Mouse (Mus musculus) urinary bladder, adult 18-20 months (tissue): ENCODE results near the gene Rpl41.

ENCODE experiments used
- DNase-seq, 2 experiments: peaks; one replicate each; pipeline ENCODE4 v3.0.0; 2022; ENCODE audit warnings: low spot score in 2 of 2, mixed read lengths in 2 of 2

Gene Rpl41

DNA sequence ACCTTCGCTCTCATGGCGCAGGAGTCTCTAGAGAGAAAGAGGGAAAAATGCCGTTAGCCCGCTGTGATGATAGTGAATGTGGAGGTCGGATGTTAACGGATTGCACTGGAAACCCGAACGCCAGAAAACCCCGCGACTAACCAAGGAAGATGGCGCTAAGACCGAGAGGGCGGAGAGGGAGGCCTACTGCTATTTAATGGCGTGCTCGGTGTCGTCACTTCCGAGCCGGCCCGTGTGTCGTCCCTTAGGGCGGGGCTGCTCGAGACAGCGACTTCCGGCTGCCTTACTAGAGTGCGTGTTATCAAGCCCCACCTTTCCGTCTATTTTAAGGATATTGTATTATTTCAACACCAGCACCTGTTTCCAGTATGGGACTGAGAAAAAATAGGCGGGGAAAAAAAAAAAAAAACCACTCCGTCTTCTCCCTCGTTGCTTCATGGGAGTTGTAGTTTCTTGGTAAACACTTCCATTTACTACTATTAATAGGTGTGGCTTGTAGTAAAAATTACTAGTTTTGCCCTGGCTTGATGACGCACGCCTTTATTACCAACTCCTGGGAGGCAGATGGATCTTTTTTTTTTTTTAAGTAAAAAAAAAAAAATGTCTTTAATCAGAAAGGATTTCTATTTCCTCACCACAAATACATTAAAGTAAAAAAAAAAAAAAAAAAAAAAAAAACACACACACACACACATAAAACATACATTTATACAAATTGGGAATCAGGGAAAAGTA is at the start of gene Rpl41:
Rpl41 (minus strand) TSS at position 359 of the 735 bp plus-strand sequence.
- DNase-seq: peak; percentile 65 to 90

DNA sequence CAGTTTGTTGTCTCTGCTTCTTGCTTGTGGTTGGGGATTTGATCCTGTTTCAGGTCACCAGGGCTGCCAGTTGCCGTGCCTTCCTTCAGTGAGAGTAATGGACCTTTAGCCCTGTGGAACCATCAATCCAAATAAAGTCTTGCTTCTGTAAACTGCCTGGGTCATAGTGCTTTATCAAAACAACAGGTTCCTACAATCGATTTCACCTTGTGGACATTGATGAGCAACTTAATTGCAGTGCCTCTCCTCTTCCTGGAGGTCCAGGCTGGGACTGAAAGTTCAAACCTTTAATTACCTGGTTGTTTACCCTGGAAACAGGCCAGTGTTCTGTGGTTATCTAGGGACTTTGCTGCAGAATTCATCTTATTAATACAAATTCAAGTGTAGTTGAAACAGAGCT is 49.4 kb upstream of the Rpl41 start:
- no peak for DNase-seq

DNA sequence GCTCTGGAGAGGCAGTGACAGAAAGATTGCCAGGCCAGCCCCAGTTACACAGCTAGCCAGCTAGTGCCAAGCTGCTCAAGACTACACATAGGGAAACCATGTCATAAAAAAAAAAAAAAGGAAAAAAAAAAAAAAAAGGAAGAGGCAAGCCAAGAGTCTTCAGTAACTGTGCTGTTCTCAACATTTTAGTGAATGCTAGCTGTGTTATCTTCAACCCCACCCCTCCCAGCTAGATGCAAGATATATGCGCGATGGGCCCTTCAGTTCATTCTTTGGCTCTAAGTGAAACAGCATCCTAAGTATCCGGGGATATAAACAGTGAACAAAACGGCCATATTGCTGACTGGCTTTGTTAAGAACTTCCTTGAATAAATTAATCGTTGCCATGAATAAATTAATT is 43.7 kb upstream of the Rpl41 start:
- DNase-seq: no peak

DNA sequence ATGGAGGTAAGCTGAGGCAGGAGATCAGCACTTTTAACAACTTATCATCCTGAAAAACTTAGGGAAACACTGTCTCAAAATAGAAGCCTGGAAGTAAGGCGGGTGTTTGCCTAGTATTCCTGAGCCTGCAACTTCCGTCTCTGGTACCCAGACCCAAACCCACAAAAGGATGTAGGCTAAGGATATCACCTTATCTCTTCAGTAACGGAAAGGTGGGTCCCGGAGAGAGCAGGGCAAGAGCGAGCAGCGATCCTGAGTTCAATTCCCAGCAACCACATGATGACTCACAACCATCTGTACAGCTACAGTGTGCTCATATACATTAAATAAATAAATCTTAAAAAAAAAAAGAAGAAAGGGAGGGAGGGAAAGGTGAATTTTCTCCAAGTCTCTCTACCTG is 42.3 kb upstream of the Rpl41 start:
- DNase-seq: no peak

DNA sequence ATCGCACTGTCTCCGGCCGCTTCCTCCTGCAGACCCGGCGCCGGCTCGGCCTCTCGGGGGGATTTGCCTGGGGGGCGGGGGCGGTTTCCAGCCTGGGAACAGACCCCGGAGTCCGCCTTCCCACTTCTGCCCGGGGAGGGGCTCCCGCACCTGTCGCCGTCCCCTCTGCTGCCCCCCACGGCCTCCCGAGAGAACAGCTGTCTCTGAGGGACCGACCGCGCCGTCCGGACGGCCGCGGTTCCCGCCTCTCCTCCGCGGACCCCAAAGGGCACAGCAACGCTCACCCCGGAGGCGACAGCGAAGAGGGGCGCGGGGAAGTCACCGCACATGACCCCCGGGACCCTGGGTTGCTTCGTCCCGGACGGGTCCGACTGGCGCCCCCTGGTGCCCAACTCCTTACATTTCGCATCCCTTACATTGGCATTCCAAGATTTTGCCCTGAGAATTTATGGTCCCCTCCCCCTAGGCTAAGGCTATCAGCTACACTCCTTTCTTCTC is 41.1 kb upstream of the Rpl41 start:
- DNase-seq: peak in 1 of 2 experiments; percentile 56

DNA sequence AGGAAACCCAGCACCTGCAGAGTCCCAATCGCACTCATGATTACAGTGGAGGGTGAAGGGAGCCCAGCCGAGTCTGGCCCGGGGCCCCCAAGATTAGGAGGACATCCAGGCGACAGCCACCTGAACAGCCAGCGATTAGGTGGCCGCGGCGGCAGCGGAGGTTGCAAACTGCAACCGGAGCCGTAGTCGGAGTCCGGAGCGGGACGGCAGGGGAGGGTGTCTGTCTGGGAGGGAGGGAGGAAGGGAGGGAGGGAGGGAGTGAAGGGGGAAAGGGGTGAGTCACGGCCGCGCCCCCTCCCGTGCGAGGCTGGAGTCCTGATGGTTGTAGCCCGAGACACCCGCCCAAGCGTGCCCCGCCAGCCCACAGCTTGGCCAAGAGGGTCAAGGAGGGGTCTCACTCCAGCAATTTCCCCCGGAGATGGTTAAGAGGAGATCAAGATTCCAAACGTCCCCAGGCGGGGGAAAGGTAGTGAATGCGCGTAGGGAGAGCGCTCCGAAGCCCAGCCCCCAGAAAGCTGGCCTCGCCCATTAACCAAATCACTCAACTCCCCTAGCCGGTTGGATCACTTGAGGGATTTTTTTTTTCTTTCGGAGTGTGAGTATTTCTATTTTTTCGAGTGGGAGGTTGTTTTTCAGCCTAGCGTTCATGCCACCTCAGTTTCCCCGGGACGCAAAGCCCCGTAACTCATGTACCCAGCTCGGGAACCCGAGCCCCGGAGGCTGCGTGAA is 40.5 kb upstream of the Rpl41 start, which contains the start of gene Erbb3:
Erbb3 (minus strand) TSS at position 189 of the 729 bp plus-strand sequence.
- peak; percentile 72 to 88 for DNase-seq

DNA sequence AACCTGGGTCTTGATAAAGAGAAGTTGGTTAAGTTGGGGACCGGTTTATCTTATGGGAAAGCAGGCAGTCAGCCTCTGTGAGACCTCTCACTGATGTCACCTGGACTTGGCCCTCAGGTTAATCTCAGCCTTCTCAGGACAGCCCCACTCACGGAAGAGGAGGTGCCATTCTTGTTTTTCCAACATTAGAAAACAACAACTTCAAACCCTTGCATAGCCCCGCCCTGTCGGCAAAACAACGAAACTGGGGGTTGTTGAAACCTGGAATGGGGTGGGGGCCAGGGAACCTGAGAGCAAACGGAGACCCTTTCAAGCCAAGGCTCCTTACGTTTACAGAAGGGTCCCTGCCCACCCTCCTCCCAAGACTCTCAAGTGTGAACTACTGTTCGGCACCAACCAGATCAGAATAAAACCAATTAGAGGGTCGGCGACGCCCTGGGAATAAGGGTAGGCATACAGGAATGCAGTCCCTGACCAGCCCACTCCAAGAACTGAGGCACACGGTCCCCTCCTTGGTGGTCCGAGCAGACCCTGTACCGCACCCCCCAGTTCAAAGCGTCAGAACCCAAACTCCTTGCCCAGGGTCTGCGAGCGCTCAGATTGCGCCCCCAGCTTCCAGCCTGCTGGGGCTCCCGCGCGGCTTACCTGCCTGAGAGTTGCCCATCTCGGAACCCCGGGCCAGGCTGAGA is 39.8 kb upstream of the Rpl41 start:
- DNase-seq: no peak

DNA sequence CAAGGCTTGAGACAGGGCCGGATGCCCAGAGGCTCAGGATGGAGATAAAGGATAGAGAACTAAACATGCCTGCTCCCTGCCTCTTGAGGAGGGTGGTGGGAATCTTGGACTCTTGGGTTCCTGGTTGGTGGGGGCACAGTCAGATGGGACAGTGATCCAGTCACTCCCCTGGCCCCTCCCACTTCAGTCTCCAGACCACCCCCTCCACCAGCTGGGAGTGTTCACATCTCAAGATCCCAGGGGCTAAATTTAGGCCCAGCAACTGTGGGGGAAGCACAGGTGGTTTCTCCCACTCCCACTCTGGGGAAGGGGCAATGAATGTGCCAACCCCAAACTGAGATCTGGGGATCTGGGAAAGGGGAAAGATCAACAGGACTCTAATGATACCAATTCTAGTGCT is 39.0 kb upstream of the Rpl41 start:
- no peak for DNase-seq

DNA sequence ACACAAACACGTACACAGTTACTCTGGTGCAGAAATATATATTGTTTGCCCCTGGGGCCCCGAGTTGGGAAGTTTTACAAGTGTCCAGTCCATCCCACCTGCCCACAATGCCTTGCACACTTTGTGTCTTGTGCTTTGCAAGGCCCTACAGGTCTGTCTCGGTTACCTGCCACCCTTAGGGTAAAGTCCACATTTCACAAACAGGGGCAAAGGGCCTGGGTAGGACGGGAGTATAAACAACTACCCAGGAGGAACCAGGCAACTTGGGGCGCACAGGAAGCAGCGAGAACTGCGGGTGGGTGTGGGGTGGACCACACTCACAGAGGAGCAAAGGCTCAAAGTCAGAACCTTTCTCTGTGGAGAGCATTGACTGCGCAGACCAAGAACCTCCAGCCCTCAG is 38.6 kb upstream of the Rpl41 start:
- no peak for DNase-seq

DNA sequence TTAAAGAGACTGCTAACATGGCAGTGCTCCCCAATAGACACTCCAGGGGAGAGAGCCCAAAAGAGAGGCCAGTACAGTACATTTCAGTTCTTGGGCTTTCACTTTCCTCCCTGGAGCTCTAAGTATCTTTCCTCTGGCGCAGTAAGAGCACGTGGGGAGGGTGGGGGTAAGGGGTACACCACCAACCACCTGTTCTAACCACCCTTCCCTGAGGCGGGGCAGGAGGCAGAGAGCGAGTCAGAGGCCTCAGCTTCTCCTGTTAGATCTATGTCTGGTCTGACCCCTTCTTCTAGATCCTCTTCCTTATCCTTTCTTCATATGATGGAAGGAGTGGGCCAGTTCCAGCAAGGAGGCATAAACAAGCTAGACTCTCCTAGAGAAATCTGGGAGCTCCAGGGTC is 38.0 kb upstream of the Rpl41 start:
- no peak for DNase-seq

DNA sequence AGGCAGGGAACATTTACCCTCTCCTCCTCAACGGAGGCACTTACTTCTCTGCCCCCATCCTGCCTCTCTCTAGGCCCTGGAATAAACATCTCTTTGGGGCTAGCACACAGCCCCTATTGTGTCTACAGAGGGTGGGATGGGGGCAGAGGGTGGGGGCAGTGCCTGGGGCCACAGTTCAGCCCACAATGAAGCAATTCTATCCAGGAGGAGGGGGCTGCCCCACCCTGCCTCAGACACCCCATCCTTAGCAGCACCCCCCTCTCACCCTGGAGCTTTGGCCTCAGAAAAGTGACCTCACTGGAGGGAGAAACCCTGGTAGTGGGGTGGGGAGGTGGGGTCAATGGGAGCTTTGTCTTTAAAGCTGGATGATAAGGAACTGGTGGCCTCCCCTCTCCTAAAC is 37.4 kb upstream of the Rpl41 start:
- no peak for DNase-seq

DNA sequence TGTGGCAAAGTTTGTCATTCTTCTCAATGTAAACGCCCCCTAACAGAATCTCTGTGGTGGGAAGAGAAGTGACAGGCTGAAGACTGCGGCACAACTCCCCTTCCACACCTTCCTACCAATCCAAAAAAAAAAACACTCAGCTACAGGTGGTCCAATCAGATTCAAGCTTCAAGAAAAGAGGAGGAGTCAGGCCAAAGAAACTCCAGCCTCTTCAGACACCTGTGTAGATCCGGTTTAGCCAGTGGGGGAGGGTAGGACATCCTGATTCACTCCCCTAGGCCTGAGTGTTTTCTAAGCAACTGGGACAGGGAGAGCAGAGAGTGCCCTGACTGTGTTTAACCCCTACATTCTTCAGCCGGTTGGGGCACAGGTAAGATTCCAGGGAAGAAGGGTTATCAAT is 35.3 kb upstream of the Rpl41 start:
- peak; percentile 47 to 79 for DNase-seq

DNA sequence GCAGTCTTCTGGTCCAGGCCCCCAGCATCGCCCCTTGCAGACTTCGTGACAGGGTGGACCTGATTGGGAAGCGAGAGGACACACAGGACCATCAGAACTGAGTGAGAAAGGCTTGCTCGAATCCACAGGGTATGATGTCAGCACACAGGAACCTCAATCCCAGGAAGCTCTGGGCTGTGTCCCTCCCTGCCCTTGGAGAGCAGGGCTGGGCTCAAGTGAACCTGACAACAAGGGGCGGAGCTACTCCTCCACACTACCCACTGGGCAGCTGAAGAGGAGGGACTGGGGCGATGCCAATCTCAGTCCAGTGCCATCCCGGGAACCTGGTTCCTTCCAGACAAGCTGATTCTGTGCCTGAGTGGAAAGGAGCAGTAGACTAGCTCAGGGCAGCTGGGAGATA is 34.5 kb upstream of the Rpl41 start:
- DNase-seq: peak in 1 of 2 experiments; percentile 37

DNA sequence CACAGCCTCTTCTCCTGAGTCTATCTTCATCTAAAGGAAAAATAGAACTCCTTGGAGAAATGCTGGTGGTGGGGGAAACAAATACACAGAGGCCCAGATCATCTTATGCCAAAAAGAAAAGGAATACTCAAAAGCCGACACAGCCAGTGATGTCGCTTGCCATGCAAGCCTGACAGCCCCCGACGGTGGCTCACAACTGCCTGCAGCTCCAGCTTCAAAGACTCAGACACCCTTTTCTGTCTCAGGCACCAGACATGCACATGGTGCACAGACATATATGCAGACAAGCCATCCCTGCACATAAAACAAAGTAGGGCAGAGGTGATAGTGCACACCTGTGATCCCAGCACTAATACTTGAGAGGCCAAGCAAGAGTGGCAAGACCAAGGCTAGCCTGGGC is 30.6 kb upstream of the Rpl41 start:
- no peak for DNase-seq

DNA sequence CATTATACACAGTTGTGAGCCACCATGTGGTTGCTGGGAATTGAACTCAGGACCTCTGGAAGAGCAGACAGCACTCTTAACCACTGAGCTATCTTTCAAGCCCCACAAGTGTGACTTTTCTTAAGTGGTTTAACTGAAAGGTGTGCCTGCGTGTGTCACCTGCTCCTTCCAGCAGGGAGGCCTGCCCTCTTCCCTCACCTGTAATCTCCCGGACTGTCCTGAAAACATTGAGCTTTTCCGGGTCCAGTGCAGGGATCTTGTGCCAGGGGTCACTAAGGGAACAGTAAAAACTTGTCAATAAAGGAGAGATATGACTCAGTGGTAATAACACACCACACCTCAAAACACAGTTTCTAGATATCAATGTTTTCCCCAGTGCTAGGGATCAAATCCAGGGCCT is 30.2 kb upstream of the Rpl41 start:
- DNase-seq: no peak

DNA sequence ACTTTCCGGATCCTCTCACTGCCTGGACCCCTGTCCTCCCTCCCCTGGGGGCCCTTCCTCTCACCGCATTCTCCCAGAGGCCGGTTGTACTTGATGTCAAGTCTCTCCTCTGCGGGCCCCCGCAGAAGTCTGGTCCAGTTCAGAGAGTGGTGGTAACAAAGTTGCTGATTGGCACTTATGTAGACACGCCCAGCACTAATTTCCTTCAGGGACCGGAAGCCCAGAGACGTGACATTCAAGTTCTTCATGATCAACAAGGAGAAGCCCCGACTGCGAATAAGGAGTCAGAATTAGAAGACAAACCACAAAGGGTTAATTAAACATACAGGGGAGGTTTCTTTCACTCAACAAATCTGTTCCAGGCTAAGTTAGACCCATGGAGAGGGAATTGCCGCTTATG is 29.2 kb upstream of the Rpl41 start:
- DNase-seq: no peak

DNA sequence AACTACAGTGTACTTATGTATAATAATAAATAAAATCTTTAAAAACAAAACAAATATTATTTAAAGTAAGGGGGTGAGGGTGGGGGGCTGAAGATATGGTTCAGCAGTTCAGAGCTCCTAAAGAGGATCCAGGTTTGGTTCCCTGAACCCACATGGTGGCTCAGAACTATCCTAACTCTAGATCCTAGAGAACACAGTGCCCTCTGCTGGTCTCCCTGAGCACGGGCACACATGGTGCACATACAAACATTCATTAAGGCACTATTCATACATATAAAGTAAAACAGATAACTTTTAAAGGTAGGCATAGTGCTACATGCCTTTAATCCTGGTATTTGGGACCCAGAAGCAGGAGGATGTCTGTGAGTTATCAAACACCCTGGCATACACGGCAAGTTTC is 26.0 kb upstream of the Rpl41 start:
- DNase-seq: no peak

DNA sequence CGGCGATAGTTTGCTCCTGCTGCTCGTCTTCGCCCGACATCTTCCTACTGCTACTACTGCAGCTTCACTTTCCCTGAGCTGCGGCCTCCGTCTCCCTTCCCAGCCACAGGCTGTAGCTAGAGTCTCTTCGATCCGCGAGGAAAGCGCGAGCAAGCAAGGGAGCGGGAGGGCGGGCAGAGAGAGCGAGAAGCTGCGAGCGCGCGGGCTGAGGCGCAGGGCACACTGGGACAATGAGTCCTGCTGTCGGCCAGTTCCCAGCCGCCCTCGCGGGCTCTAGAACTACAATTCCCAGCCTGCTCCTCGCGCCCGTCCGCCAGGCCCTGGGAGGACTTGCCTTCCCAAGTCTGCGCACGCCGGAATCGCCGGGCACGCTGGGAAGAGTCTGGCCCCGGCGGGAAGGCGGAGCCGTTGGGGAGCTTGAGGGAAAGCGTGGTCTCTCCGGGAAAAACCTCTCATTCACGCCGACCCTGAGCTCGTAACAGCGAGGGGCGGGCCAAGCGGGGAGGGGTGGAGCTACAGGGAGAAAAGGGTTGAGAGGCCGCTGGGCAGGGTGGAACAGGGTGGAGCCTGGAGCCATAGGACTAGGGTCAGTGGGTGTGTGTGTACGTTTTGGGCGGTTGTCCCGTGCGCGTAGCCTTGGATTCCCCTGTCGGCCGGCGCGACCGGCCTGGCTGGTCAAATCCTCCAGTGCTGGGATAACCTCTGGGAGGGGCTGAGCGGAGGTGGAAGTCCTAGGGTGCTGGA is 16.9 kb upstream of the Rpl41 start, which contains the start of gene Pa2g4:
Pa2g4 (minus strand) TSS at position 200 of the 744 bp plus-strand sequence.
- peak; percentile 96 to 99 for DNase-seq

DNA sequence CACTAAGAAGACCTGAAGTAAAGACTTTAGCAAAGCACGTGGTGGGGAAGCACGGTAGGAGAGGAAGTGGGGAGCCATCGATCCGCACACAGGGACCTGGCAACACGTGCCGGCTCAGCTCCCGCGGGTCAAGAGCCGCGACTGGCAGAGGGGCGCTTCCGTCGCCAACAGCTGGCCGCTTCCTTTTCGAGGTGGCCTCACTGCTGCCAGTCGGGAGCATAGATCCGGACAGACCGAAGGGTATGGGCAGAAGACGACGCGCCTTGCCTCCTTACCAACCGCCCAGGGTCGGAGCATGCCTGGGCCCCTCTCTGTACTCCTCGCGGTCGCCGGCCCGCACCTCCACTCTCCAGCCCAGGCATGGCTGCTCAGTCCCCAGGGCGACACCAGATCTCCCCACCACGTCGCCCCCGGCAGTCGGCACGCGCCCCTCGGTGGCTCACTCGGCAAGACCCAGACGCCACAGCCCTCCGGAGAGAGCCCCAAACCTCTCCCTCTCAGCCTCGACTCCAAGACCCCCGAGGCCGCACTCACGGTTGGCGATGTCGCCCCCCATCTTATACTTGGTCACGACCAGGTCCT is 16.2 kb upstream of the Rpl41 start:
- DNase-seq: no peak

DNA sequence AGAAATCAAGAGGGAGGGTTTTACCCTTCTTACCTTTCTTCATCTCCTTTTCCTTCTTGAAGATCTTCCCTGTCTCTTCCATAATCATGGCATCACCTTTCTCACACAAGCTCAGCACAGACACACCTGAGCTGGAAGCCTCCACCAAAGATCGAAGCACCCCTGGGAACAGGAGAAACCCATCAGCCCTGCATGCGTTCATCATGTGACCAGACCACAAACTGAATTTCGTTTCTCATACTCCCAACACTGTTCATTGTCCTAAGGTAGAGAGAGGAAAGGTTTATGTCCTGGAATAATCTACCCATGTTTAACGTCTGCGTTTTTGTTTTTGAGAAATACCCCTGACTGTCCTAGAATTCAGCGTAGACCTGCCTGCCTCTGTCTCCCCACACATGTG is 14.4 kb upstream of the Rpl41 start:
- no peak for DNase-seq

DNA sequence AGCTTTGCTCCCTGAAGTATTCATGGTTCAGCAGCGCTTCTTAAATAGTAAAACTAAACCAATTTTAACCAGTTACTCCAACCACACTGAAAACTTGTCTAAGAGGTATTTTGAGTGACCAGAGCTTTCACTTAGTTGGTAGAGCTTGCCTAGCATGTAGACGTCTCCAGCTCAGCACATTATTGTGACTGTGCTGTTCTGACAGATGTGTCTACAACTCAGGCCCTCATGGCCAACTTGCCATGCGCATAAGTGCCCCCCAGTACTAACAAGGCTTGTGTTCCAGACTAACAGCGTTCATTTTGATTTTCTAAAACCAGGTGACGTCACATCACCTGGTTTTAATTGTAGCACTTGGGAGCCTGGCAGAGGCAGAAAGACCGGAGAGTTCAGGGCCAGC is 7.9 kb upstream of the Rpl41 start:
- DNase-seq: no peak
